31 mouse cellular contexts compared by ENCODE assay signal in genomic region chr15:79813666-79814258, GRCm38 (mm10). TPM values are rescaled to one million over a fixed set of nuclear protein-coding genes. Genes with fewer than 3 reads are reported as not detected.
A peak's percentile ranks its signal among the peaks of the same experiment; 100 is the strongest.
DNase-seq lines count a peak whose midpoint lies in the region; ATAC-seq and TF ChIP-seq lines count a peak whose summit lies in the region.
"Had no signal": no experiment of that assay in that cellular context is flagged by ENCODE, and none has a peak within 500 bp of the region (broad histone marks: within the 10 kb centered on the region; RNA-seq: fewer than 3 reads in every experiment).

No protein-coding gene starts in this region.

- peak; percentile 77 for DNase-seq in adrenal gland, adult 2 months
- no peak for DNase-seq in adrenal gland, adult 18-20 months (ENCODE audit: low spot score in 2 of 2)
- no peak for DNase-seq in liver, postnatal 0 days
- DNase-seq in R1 (ENCODE audit: low read depth, low spot score) = peak; percentile 28
- no peak for DNase-seq in adipocyte (ENCODE audit: low spot score)
- no peak for DNase-seq in left cerebral cortex, postnatal 14 days (ENCODE audit: low spot score in 2 of 2)
- DNase-seq: B cell, adult 2 months; cerebellum, postnatal 14 days; forebrain, postnatal 0 days; gastrocnemius, postnatal 10 days; heart, postnatal 14 days; kidney, adult 11 months; layer of hippocampus, postnatal 36 days; liver; lung, postnatal 36 days had no signal

- H3K9ac ChIP-seq in liver, postnatal 0 days (replicated peaks) = no peak overlapping the region
- H3K9ac ChIP-seq in liver, embryonic 12.5 days = no peak overlapping the region
- no peak overlapping the region for H3K9ac ChIP-seq in kidney, embryonic 15.5 days
- H3K9ac ChIP-seq: embryonic facial prominence, embryonic 15.5 days; forebrain, embryonic 12.5 days; forebrain, postnatal 0 days; heart, embryonic 13.5 days; hindbrain, embryonic 15.5 days; liver, embryonic 15.5 days; lung, embryonic 15.5 days; midbrain, embryonic 12.5 days; neural tube, embryonic 13.5 days had no signal

- no peaks in the 10 kb centered on the region for H3K4me1 ChIP-seq in liver, postnatal 0 days (ENCODE audit: insufficient read depth)
- no peaks in the 10 kb centered on the region for H3K4me1 ChIP-seq in liver, embryonic 12.5 days
- H3K4me1 ChIP-seq in kidney, embryonic 15.5 days = no peaks in the 10 kb centered on the region
- H3K4me1 ChIP-seq: embryonic facial prominence, embryonic 15.5 days; hindbrain, embryonic 15.5 days; liver, embryonic 15.5 days; lung, embryonic 15.5 days; neural tube, embryonic 13.5 days had no signal

- TF ChIP-seq CTCF in liver, postnatal 0 days (IDR thresholded peaks at IDR 0.05; ENCODE audit: low read depth) = no peak

- no peak overlapping the region for H3K4me3 ChIP-seq in liver, postnatal 0 days (ENCODE audit: low read depth, low read length)
- no peak overlapping the region for H3K4me3 ChIP-seq in liver, embryonic 12.5 days
- no peak overlapping the region for H3K4me3 ChIP-seq in kidney, embryonic 15.5 days (replicated peaks)
- H3K4me3 ChIP-seq: embryonic facial prominence, embryonic 10.5 days; embryonic facial prominence, embryonic 15.5 days; forebrain, embryonic 12.5 days; heart, embryonic 13.5 days; hindbrain, embryonic 10.5 days; hindbrain, embryonic 15.5 days; liver, embryonic 15.5 days; lung, embryonic 15.5 days; megakaryocyte, embryonic 14.5 days; midbrain, embryonic 12.5 days; neural tube, embryonic 13.5 days had no signal

- intact Hi-C loops in left cerebral cortex, postnatal 14 days (cut with DNase I) = no loop called here

- 36% methylated on average over 8 of the region's 8 CpGs for WGBS in liver, postnatal 0 days (ENCODE audit: insufficient replicate concordance)
- WGBS in liver, embryonic 12.5 days (ENCODE audit: insufficient replicate concordance) = 39% methylated on average over 8 of the region's 8 CpGs
- WGBS in kidney, embryonic 15.5 days = 38% methylated on average over 8 of the region's 8 CpGs

- peaks cover 4% of the 10 kb centered on the region; the same call in 1 of the 2 replicates for H3K27me3 ChIP-seq in liver, postnatal 0 days (ENCODE audit: insufficient read depth, low read length)
- peaks cover 64% of the 10 kb centered on the region for H3K27me3 ChIP-seq in liver, embryonic 12.5 days (replicated peaks)
- H3K27me3 ChIP-seq in kidney, embryonic 15.5 days = peaks cover 19% of the 10 kb centered on the region
- H3K27me3 ChIP-seq: hindbrain, embryonic 15.5 days had no signal

- H3K36me3 ChIP-seq in liver, postnatal 0 days (replicated peaks; ENCODE audit: insufficient read depth, low read length) = no peaks in the 10 kb centered on the region
- no peaks in the 10 kb centered on the region for H3K36me3 ChIP-seq in liver, embryonic 12.5 days
- no peaks in the 10 kb centered on the region for H3K36me3 ChIP-seq in kidney, embryonic 15.5 days
- H3K36me3 ChIP-seq: embryonic facial prominence, embryonic 10.5 days; embryonic facial prominence, embryonic 15.5 days; forebrain, embryonic 12.5 days; heart, embryonic 13.5 days; hindbrain, embryonic 10.5 days; hindbrain, embryonic 15.5 days; liver, embryonic 15.5 days; lung, embryonic 15.5 days; midbrain, embryonic 12.5 days; neural tube, embryonic 13.5 days had no signal

- no peak for TF ChIP-seq EP300 in liver, postnatal 0 days (IDR thresholded peaks at IDR 0.05; ENCODE audit: low read depth)

- H3K4me2 ChIP-seq in liver, postnatal 0 days (ENCODE audit: low read depth, low read length) = no peak overlapping the region
- H3K4me2 ChIP-seq in liver, embryonic 12.5 days = no peak overlapping the region
- H3K4me2 ChIP-seq in kidney, embryonic 15.5 days = no peak overlapping the region
- H3K4me2 ChIP-seq: embryonic facial prominence, embryonic 15.5 days; forebrain, embryonic 12.5 days; heart, embryonic 13.5 days; hindbrain, embryonic 15.5 days; liver, embryonic 15.5 days; lung, embryonic 15.5 days; midbrain, embryonic 12.5 days; neural tube, embryonic 13.5 days had no signal

- no peaks in the 10 kb centered on the region for H3K9me3 ChIP-seq in liver, postnatal 0 days (ENCODE audit: low read length)
- H3K9me3 ChIP-seq in liver, embryonic 12.5 days (replicated peaks) = no peaks in the 10 kb centered on the region
- H3K9me3 ChIP-seq in kidney, embryonic 15.5 days (replicated peaks) = no peaks in the 10 kb centered on the region
- H3K9me3 ChIP-seq: embryonic facial prominence, embryonic 15.5 days; forebrain, embryonic 12.5 days; hindbrain, embryonic 10.5 days; hindbrain, embryonic 15.5 days; lung, embryonic 15.5 days had no signal

- ATAC-seq in liver, postnatal 0 days = peak; percentile 17; the same call in 1 of the 2 replicates
- no peak for ATAC-seq in liver, embryonic 12.5 days
- ATAC-seq in kidney, embryonic 15.5 days (replicated peaks; ENCODE audit: low FRiP score) = no peak
- ATAC-seq: forebrain, postnatal 0 days; inflammation-experienced regulatory T-cells, adult 6 months had no signal

- H3K27ac ChIP-seq in liver, postnatal 0 days (ENCODE audit: low read depth) = no peak overlapping the region
- no peak overlapping the region for H3K27ac ChIP-seq in liver, embryonic 12.5 days
- H3K27ac ChIP-seq in kidney, embryonic 15.5 days = no peak overlapping the region
- H3K27ac ChIP-seq: embryonic facial prominence, embryonic 10.5 days; embryonic facial prominence, embryonic 15.5 days; forebrain, embryonic 12.5 days; heart, embryonic 13.5 days; hindbrain, embryonic 10.5 days; hindbrain, embryonic 15.5 days; liver, embryonic 15.5 days; lung, embryonic 15.5 days; midbrain, embryonic 12.5 days; neural tube, embryonic 13.5 days had no signal

RNA-seq across cellular contexts. Expression of gene Nptxr, which starts 9.2 kb away (rescaled TPM):
- 1 to 10 TPM; 4.4 to 7.9 TPM for total RNA-seq in adrenal gland, adult 2 months (2021)
- polyA plus RNA-seq in adrenal gland, adult 2 months (2012; rRNA removed) = 5.5 and 6.3 TPM in 2 replicates
- 1 to 10 TPM; 5.1 to 5.5 TPM for total RNA-seq in adrenal gland, adult 18-20 months (2021)
- polyA plus RNA-seq in liver, postnatal 0 days (2015; fragmentation: Nextera tagmentation; extraction: Ambion mirVana) = 0.09 and 0.13 TPM in 2 replicates
- polyA plus RNA-seq in liver, embryonic 12.5 days (2016; fragmentation: Nextera tagmentation; extraction: Ambion mirVana) = 0.24 and 0.31 TPM in 2 replicates
- 100 to 1,000 TPM; 693 to 768 TPM for total RNA-seq in left cerebral cortex, postnatal 14 days (2021)
- polyA plus RNA-seq in kidney, embryonic 15.5 days (2015; fragmentation: Nextera tagmentation; extraction: Ambion mirVana) = 2.0 and 2.4 TPM in 2 replicates

RNA-seq across cellular contexts. Expression of gene Npcd, which starts 20.3 kb away (rescaled TPM):
- 1 to 10 TPM; 1.2 to 2.0 TPM for total RNA-seq in adrenal gland, adult 2 months (2021)
- 13.4 and 14.6 TPM in 2 replicates for polyA plus RNA-seq in adrenal gland, adult 2 months (2012; rRNA removed)
- under 1 TPM; 0.32 to 0.89 TPM for total RNA-seq in adrenal gland, adult 18-20 months (2021)
- polyA plus RNA-seq in liver, postnatal 0 days (2015; fragmentation: Nextera tagmentation; extraction: Ambion mirVana) = not detected in 2 replicates
- polyA plus RNA-seq in liver, embryonic 12.5 days (2016; fragmentation: Nextera tagmentation; extraction: Ambion mirVana) = not detected in 2 replicates
- total RNA-seq in left cerebral cortex, postnatal 14 days (2021) = 10 to 100 TPM in 1 of 2 experiments, 1 to 10 TPM in 1; 7.3 to 53.6 TPM
- not detected in 2 replicates for polyA plus RNA-seq in kidney, embryonic 15.5 days (2015; fragmentation: Nextera tagmentation; extraction: Ambion mirVana)
- polyA plus RNA-seq: embryonic facial prominence, embryonic 10.5 days; heart, embryonic 13.5 days; inflammation-experienced regulatory T-cells, adult 6 months; limb, embryonic 11.5 days; liver, embryonic 15.5 days; neural tube, embryonic 13.5 days; testis, adult 2 months had no signal

RNA-seq across cellular contexts. Expression of gene Cbx6, which starts 20.7 kb away (rescaled TPM):
- 10 to 100 TPM; 46.2 to 67.3 TPM for total RNA-seq in adrenal gland, adult 2 months (2021)
- polyA plus RNA-seq in adrenal gland, adult 2 months (2012; rRNA removed) = 105 and 106 TPM in 2 replicates
- 10 to 100 TPM; 41.0 to 43.1 TPM for total RNA-seq in adrenal gland, adult 18-20 months (2021)
- polyA plus RNA-seq in liver, postnatal 0 days (2015; fragmentation: Nextera tagmentation; extraction: Ambion mirVana) = 3.9 and 4.4 TPM in 2 replicates
- polyA plus RNA-seq in liver, embryonic 12.5 days (2016; fragmentation: Nextera tagmentation; extraction: Ambion mirVana) = 11.2 and 11.7 TPM in 2 replicates
- 100 to 1,000 TPM; 429 to 483 TPM for total RNA-seq in left cerebral cortex, postnatal 14 days (2021)
- polyA plus RNA-seq in kidney, embryonic 15.5 days (2015; fragmentation: Nextera tagmentation; extraction: Ambion mirVana) = 45.5 and 50.4 TPM in 2 replicates

RNA-seq across cellular contexts. Expression of gene Dnal4, which starts 36.1 kb away (rescaled TPM):
- total RNA-seq in adrenal gland, adult 2 months (2021) = 10 to 100 TPM; 13.9 to 24.8 TPM
- polyA plus RNA-seq in adrenal gland, adult 2 months (2012; rRNA removed) = 39.9 and 43.0 TPM in 2 replicates
- total RNA-seq in adrenal gland, adult 18-20 months (2021) = 10 to 100 TPM; 15.0 to 16.6 TPM
- 9.7 and 10.2 TPM in 2 replicates for polyA plus RNA-seq in liver, postnatal 0 days (2015; fragmentation: Nextera tagmentation; extraction: Ambion mirVana)
- 13.5 and 14.0 TPM in 2 replicates for polyA plus RNA-seq in liver, embryonic 12.5 days (2016; fragmentation: Nextera tagmentation; extraction: Ambion mirVana)
- total RNA-seq in left cerebral cortex, postnatal 14 days (2021) = 10 to 100 TPM; 37.5 to 39.7 TPM
- 58.3 and 67.4 TPM in 2 replicates for polyA plus RNA-seq in kidney, embryonic 15.5 days (2015; fragmentation: Nextera tagmentation; extraction: Ambion mirVana)

Comparison
In these comparisons a context has a peak if more than half of its experiments do, and no peak if none do; other contexts are left out.
1. DNase-seq: peak in adrenal gland, adult 2 months (single experiment) and R1 (single experiment); none in adrenal gland, adult 18-20 months (0 of 2), liver, postnatal 0 days (single experiment), adipocyte (single experiment) and left cerebral cortex, postnatal 14 days (0 of 2).
2. RNA of gene Npcd, which starts 20.3 kb away (polyA plus RNA-seq): 13.4 to 14.6 TPM in adrenal gland, adult 2 months; not detected in liver, embryonic 12.5 days, not detected in liver, postnatal 0 days and not detected in kidney, embryonic 15.5 days; every median in the first group is over 10 times any median in the second.